Mouse (Mus musculus) erythroblast, embryonic 14.5 days (primary cell): ENCODE measurements around the gene Asb18. TPM values are rescaled to one million over a fixed set of nuclear protein-coding genes. Genes with fewer than 3 reads are reported as not detected.

ENCODE experiments used
- H3K27me3 ChIP-seq: 2 replicates; pipeline ENCODE4 v1.6.1; 2012; ENCODE audit warnings: inconsistent platforms; ENCODE audit not compliant: control insufficient read depth
- H3K36me3 ChIP-seq: 2 replicates; pipeline ENCODE4 v1.6.1; 2012; ENCODE audit warnings: mild to moderate bottlenecking, inconsistent platforms; ENCODE audit not compliant: control insufficient read depth
- H3K4me1 ChIP-seq: 2 replicates; pipeline ENCODE4 v1.6.1; 2012; ENCODE audit warnings: inconsistent platforms; ENCODE audit not compliant: control insufficient read depth
- H3K4me3 ChIP-seq: replicated peaks from 2 replicates; pipeline ENCODE3; 2012; ENCODE audit warnings: moderate library complexity, mild to moderate bottlenecking, inconsistent platforms
- H3K9me3 ChIP-seq: 2 replicates; pipeline ENCODE4 v1.6.1; 2012; ENCODE audit warnings: low read length, inconsistent platforms, mixed read lengths; ENCODE audit not compliant: control insufficient read depth
- GATA1 ChIP-seq: IDR thresholded peaks from 2 replicates; pipeline ENCODE4 v1.6.1; 2012; ENCODE audit warnings: low read length, inconsistent platforms, mixed read lengths
- TAL1 ChIP-seq: IDR thresholded peaks from 3 replicates; pipeline ENCODE4 v1.6.1; 2012; ENCODE audit warnings: low read length, inconsistent platforms, mixed read lengths
- polyA plus RNA-seq: library from polyadenylated mRNA; stranded (reverse); fragments of >175 nt; gene quantifications from 2 replicates; pipeline ENCODE4 v1.2.3, GENCODE M21; 2012

Gene Asb18
- polyA plus RNA-seq: not detected in 2 replicates

DNA sequence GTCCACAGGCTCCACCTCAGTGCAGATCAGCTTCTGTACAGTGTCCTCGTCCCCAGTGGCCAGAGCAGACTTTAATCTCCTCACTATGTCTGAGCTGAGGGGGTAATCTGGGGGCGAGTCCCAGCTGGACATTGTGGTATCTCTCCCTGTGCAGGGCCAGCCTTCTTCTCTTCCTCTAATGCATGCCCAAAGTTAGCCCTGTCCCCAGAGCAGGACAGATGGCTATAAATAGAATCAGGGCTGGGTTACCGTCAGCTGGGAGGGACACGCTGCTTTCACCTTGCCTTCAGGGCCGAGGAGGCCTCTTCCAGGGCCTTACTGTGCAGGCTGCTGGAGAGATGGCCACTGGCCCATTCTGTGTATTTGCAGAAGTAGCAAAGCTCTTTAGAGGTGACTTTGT, at the start of gene Asb18:
Gene Asb18 (minus strand): TSS at position 221 of the 400 bp plus-strand sequence.
- H3K4me3 ChIP-seq: no peak within 1 kb of the TSS
- H3K9me3 ChIP-seq: peaks cover 4% of the 10 kb centered on the region; the same call in 1 of the 2 replicates
- no peaks in the 10 kb centered on the region for H3K27me3 ChIP-seq
- H3K4me1 ChIP-seq: no peaks in the 10 kb centered on the region
- H3K36me3 ChIP-seq: no peaks in the 10 kb centered on the region
- no peak for TF ChIP-seq GATA1
- TF ChIP-seq TAL1: no peak

GRCm38 (mm10) chr1:90060599-90060998, 46.1 kb upstream of the Asb18 start:
- H3K4me1 ChIP-seq: no peaks in the 10 kb centered on the region
- H3K4me3 ChIP-seq: no peak overlapping the region
- peaks cover 4% of the 10 kb centered on the region; the same call in 1 of the 2 replicates for H3K9me3 ChIP-seq
- no peaks in the 10 kb centered on the region for H3K36me3 ChIP-seq
- no peak for TF ChIP-seq GATA1
- TF ChIP-seq TAL1: no peak
- no peaks in the 10 kb centered on the region for H3K27me3 ChIP-seq

- TF ChIP-seq TAL1 (no peak), GATA1 (no peak)
- Histone ChIP-seq H3K36me3 (no peaks in the 10 kb centered on the region), H3K4me1 (no peaks in the 10 kb centered on the region), H3K9me3 (peaks cover 4% of the 10 kb centered on the region; the same call in 1 of the 2 replicates), H3K4me3 (no peak overlapping the region), H3K27me3 (no peaks in the 10 kb centered on the region)
Observed at GRCm38 (mm10) chr1:90060054-90060453, 45.6 kb upstream of the Asb18 start.

DNA sequence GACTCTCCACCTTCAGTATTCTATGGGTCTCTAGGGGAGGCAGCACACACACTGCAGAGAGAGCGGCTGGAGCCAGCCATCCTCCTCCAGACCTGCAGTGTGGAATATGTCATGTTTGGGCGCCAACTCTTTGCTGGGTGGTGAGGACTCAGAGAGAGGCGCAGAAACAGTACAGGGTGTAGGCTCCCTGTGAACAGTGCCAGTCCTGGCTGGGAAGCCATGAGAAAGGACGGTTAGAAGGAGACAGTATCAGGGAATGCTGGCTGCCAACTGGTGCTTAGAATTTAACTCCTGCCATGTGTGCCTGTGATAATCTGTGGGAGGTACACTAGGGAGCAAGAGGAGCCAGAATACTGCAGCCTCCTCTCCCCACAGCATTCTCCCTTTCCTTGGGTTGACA, 40.5 kb upstream of the Asb18 start:
- no peaks in the 10 kb centered on the region; the same call in 1 of the 2 replicates for H3K27me3 ChIP-seq
- H3K4me1 ChIP-seq: no peaks in the 10 kb centered on the region
- H3K4me3 ChIP-seq: no peak overlapping the region
- TF ChIP-seq TAL1: no peak
- TF ChIP-seq GATA1: no peak
- no peaks in the 10 kb centered on the region for H3K36me3 ChIP-seq
- peaks cover 4% of the 10 kb centered on the region; the same call in 1 of the 2 replicates for H3K9me3 ChIP-seq

- Histone ChIP-seq H3K9me3 (no peaks in the 10 kb centered on the region; the same call in 1 of the 2 replicates), H3K4me1 (no peaks in the 10 kb centered on the region), H3K4me3 (no peak overlapping the region), H3K27me3 (no peaks in the 10 kb centered on the region; the same call in 1 of the 2 replicates), H3K36me3 (no peaks in the 10 kb centered on the region)
- TF ChIP-seq TAL1 (no peak), GATA1 (no peak)
Observed at GRCm38 (mm10) chr1:90051347-90051746, 36.9 kb upstream of the Asb18 start.

DNA sequence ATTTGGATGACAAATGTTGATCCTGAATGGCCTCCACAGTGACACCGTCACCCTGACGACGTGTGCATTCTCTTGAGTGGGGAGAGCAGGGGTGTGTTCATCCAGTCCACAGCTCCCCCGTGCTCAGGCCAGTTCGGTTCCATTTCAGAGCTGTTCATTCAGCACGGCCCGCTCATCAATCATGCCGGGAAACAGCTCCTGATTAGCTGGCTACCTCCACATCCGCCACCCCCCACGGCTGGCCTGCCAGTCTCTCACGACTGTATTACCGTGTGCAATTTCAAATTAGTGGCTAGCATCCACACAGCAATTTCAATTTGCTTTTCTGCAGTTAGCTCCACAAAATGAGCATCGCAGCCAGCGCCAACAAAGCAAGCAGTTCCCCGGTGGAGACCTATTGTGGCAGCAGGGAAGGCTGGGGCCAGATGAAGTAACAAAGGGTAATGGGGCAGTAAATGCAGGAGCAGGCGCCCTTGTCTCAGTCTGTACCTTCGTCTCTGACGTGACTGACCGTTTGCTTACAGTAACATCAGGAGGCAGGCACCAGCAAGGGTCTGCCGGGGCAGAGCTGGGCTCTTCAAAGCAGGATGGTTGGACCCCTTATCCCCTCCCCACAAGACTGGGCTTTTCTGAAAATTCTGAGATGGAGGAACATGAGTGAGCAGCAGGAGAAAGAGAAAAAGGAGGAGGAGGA, 35.7 kb upstream of the Asb18 start:
- TF ChIP-seq TAL1: no peak
- no peak for TF ChIP-seq GATA1
- H3K4me1 ChIP-seq: no peaks in the 10 kb centered on the region
- no peak overlapping the region for H3K4me3 ChIP-seq
- no peaks in the 10 kb centered on the region; the same call in 1 of the 2 replicates for H3K9me3 ChIP-seq
- H3K27me3 ChIP-seq: no peaks in the 10 kb centered on the region; the same call in 1 of the 2 replicates
- no peaks in the 10 kb centered on the region for H3K36me3 ChIP-seq

GRCm38 (mm10) chr1:90028305-90028704, 13.8 kb upstream of the Asb18 start:
- TF ChIP-seq TAL1 (no peak), GATA1 (no peak)
- Histone ChIP-seq H3K4me1 (peaks cover 2% of the 10 kb centered on the region; the same call in 1 of the 2 replicates), H3K27me3 (no peaks in the 10 kb centered on the region)

GRCm38 (mm10) chr1:90026945-90027344, 12.5 kb upstream of the Asb18 start:
- H3K27me3 ChIP-seq: no peaks in the 10 kb centered on the region
- no peaks in the 10 kb centered on the region for H3K36me3 ChIP-seq
- no peaks in the 10 kb centered on the region for H3K9me3 ChIP-seq
- no peak overlapping the region for H3K4me3 ChIP-seq
- H3K4me1 ChIP-seq: peaks cover 2% of the 10 kb centered on the region; the same call in 1 of the 2 replicates
- TF ChIP-seq GATA1: no peak
- no peak for TF ChIP-seq TAL1

More at GRCm38 (mm10) chr1:90028305-90028704, 13.8 kb upstream of the Asb18 start:
- no peaks in the 10 kb centered on the region for H3K36me3 ChIP-seq
- no peaks in the 10 kb centered on the region for H3K9me3 ChIP-seq
- no peak overlapping the region for H3K4me3 ChIP-seq

DNA sequence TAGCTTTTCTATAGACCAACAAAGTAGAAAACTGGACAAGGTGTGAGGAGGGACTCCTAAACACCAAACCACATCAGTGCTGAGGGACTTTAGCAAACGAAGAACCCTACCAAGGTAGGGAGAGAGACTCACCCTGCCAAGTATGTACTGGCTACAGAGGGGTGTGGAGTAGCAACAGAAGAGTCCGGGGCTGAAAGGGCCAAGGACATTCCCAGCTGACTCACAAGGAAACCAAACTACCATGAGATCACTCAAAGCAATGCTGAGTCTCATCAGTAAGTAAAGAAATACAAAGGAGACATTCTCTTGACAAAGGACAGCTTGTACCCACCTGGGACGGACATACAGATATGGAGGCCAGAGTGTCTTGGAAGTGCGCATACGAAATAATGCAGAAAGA, 5.9 kb upstream of the Asb18 start:
- no peaks in the 10 kb centered on the region for H3K9me3 ChIP-seq
- H3K4me1 ChIP-seq: no peaks in the 10 kb centered on the region
- TF ChIP-seq TAL1 (no peak), GATA1 (no peak)
- H3K27me3 ChIP-seq: no peaks in the 10 kb centered on the region
- no peaks in the 10 kb centered on the region for H3K36me3 ChIP-seq
- H3K4me3 ChIP-seq: no peak overlapping the region
